Mouse (Mus musculus): ENCODE data around the gene Rest.
A peak's percentile ranks its signal among the peaks of the same experiment; 100 is the strongest.

The Rest gene

GRCm38 (mm10) chr5:77266066-77266885, 985 bp downstream of the Rest start:
- peak; percentile 19 for DNase-seq

GRCm38 (mm10) chr5:77266886-77267401, 1.7 kb downstream of the Rest start:
- no peak for DNase-seq

GRCm38 (mm10) chr5:77267441-77267840, 2.1 kb downstream of the Rest start:
- no peak for DNase-seq

- DNase-seq = no peak
Observed at GRCm38 (mm10) chr5:77267957-77268624, 2.8 kb downstream of the Rest start.

GRCm38 (mm10) chr5:77269399-77269798, 4.1 kb downstream of the Rest start:
- no peak for DNase-seq

- DNase-seq = no peak
Observed at GRCm38 (mm10) chr5:77273151-77273550, 7.9 kb downstream of the Rest start.

GRCm38 (mm10) chr5:77275950-77276349, 10.7 kb downstream of the Rest start:
- DNase-seq = peak; percentile 41

- DNase-seq = no peak
Observed at GRCm38 (mm10) chr5:77277204-77277603, 11.9 kb downstream of the Rest start.

- DNase-seq = no peak
Observed at GRCm38 (mm10) chr5:77281518-77282174, 16.4 kb downstream of the Rest start.

GRCm38 (mm10) chr5:77282242-77282641, 17.0 kb downstream of the Rest start:
- no peak for DNase-seq

- no peak for DNase-seq
Observed at GRCm38 (mm10) chr5:77285685-77286084, 20.4 kb downstream of the Rest start.

GRCm38 (mm10) chr5:77286904-77287303, 21.6 kb downstream of the Rest start:
- no peak for DNase-seq

- no peak for DNase-seq
Observed at GRCm38 (mm10) chr5:77287901-77288300, 22.6 kb downstream of the Rest start.

- DNase-seq = no peak
Observed at GRCm38 (mm10) chr5:77289686-77290085, 24.4 kb downstream of the Rest start.

- DNase-seq = no peak
Observed at GRCm38 (mm10) chr5:77290606-77291005, 25.3 kb downstream of the Rest start.

- DNase-seq = no peak
Observed at GRCm38 (mm10) chr5:77292803-77293522, 27.7 kb downstream of the Rest start.

GRCm38 (mm10) chr5:77299486-77299885, 34.2 kb downstream of the Rest start:
- no peak for DNase-seq

- DNase-seq = no peak
Observed at GRCm38 (mm10) chr5:77301296-77301903, 36.1 kb downstream of the Rest start.

GRCm38 (mm10) chr5:77307821-77308553, 42.7 kb downstream of the Rest start:
- DNase-seq = no peak

GRCm38 (mm10) chr5:77309051-77309906, 44.0 kb downstream of the Rest start:
- no peak for DNase-seq
